In the genomic region with DNA sequence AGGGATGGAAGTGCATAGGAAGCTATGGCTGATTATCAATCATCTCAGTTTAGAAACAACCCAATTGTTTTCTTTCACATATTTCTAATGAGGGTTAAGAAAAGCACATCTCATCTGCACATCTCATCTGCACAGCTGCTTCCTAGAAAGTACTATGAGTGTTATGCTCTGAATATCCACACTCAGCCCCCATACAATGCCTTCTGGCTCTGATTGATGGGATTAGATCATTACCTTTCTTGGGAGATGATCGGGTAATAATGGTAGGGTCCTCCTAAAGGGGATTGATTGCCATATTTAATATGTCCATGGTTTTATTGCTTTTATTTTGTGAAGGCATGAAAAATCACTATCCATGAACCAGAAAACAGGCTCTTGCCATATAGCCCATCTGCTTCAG, we compare ENCODE assay signal across 34 mouse cellular contexts.
"Had no signal": no experiment of that assay in that cellular context is flagged by ENCODE, and none has a peak within 500 bp of the region (broad histone marks: within the 10 kb centered on the region; RNA-seq: fewer than 3 reads in every experiment).

No protein-coding gene starts in this region.

- H3K27me3 ChIP-seq: heart, embryonic 12.5 days; heart, embryonic 13.5 days; heart, embryonic 15.5 days; hindbrain, embryonic 12.5 days; hindbrain, embryonic 13.5 days; hindbrain, embryonic 15.5 days; intestine, embryonic 15.5 days; kidney, embryonic 15.5 days had no signal

- H3K4me3 ChIP-seq: heart, embryonic 10.5 days; heart, embryonic 12.5 days; heart, embryonic 13.5 days; heart, embryonic 15.5 days; hindbrain, embryonic 10.5 days; hindbrain, embryonic 12.5 days; hindbrain, embryonic 13.5 days; hindbrain, embryonic 15.5 days; intestine, embryonic 15.5 days; kidney, embryonic 15.5 days; layer of hippocampus, adult 2 months had no signal

- H3K9me3 ChIP-seq: heart, embryonic 10.5 days; heart, embryonic 12.5 days; heart, embryonic 13.5 days; heart, embryonic 15.5 days; hindbrain, embryonic 10.5 days; hindbrain, embryonic 12.5 days; hindbrain, embryonic 13.5 days; hindbrain, embryonic 15.5 days; intestine, embryonic 15.5 days; kidney, embryonic 15.5 days had no signal

- H3K36me3 ChIP-seq: heart, embryonic 10.5 days; heart, embryonic 12.5 days; heart, embryonic 13.5 days; heart, embryonic 15.5 days; hindbrain, embryonic 10.5 days; hindbrain, embryonic 12.5 days; hindbrain, embryonic 13.5 days; hindbrain, embryonic 15.5 days; intestine, embryonic 15.5 days; kidney, embryonic 15.5 days had no signal

- H3K27ac ChIP-seq: heart, embryonic 10.5 days; heart, embryonic 13.5 days; heart, embryonic 15.5 days; hindbrain, embryonic 10.5 days; hindbrain, embryonic 12.5 days; hindbrain, embryonic 13.5 days; hindbrain, embryonic 14.5 days; hindbrain, embryonic 15.5 days; intestine, embryonic 15.5 days; kidney, embryonic 15.5 days; kidney, postnatal 0 days; layer of hippocampus, adult 2 months had no signal

- H3K4me2 ChIP-seq: heart, embryonic 11.5 days; heart, embryonic 12.5 days; heart, embryonic 13.5 days; heart, embryonic 15.5 days; hindbrain, embryonic 12.5 days; hindbrain, embryonic 13.5 days; hindbrain, embryonic 14.5 days; hindbrain, embryonic 15.5 days; intestine, embryonic 15.5 days; kidney, embryonic 15.5 days had no signal

- H3K4me1 ChIP-seq: heart, embryonic 10.5 days; heart, embryonic 12.5 days; heart, embryonic 13.5 days; heart, embryonic 15.5 days; hindbrain, embryonic 10.5 days; hindbrain, embryonic 12.5 days; hindbrain, embryonic 13.5 days; hindbrain, embryonic 15.5 days; intestine, embryonic 15.5 days; kidney, embryonic 15.5 days had no signal

- ATAC-seq: hindbrain, embryonic 16.5 days; inflammation-experienced regulatory T-cells, adult 6 months; intestine, embryonic 15.5 days; intestine, embryonic 16.5 days; intestine, postnatal 0 days had no signal

- DNase-seq: heart, postnatal 10 days; heart, postnatal 14 days; heart, postnatal 36 days; heart, postnatal 4 days; kidney, adult 11 months; kidney, adult 18-20 months; kidney, adult 2 months; kidney, adult 8-10 months; kidney, adult 9 months; kidney, postnatal 10 days; kidney, postnatal 14 days; kidney, postnatal 25 days; kidney, postnatal 36 days; kidney, postnatal 4 days; layer of hippocampus, adult 9-11 months; layer of hippocampus, postnatal 36 days had no signal

- H3K9ac ChIP-seq: heart, embryonic 12.5 days; heart, embryonic 13.5 days; heart, embryonic 15.5 days; hindbrain, embryonic 12.5 days; hindbrain, embryonic 13.5 days; hindbrain, embryonic 14.5 days; hindbrain, embryonic 15.5 days; intestine, embryonic 15.5 days; kidney, embryonic 15.5 days had no signal
